Mouse (Mus musculus): ENCODE data around the gene Gm4881. TPM values are rescaled to one million over a fixed set of nuclear protein-coding genes. Genes with fewer than 3 reads are reported as not detected.

The Gm4881 gene
- total and polyA plus RNA-seq, 3 experiments = 0.13 TPM; not detected in 2

- Histone ChIP-seq H3K27me3 (ENCODE audit: control insufficient read depth in 1 of 2, insufficient read depth in 2 of 2, low read length in 2 of 2) (no peaks in the 10 kb centered on the region), H3K9me3 (replicated peaks; ENCODE audit: insufficient read depth, low read length) (no peaks in the 10 kb centered on the region), H3K4me3 (ENCODE audit: control insufficient read depth in 1 of 2, insufficient read depth in 1 of 2, low read depth in 2 of 2, low read length in 2 of 2) (no peak overlapping the region), H3K27ac (ENCODE audit: control insufficient read depth, low read depth, low read length) (no peak overlapping the region), H3K9ac (ENCODE audit: control insufficient read depth, low read depth, low read length, poor library complexity, severe bottlenecking) (no peak overlapping the region), H3K4me1 (ENCODE audit: control insufficient read depth in 1 of 2, insufficient read depth in 2 of 2, low read length in 2 of 2) (peaks cover 7 to 20% of the 10 kb centered on the region in 2 experiments), H3K36me3 (ENCODE audit: control insufficient read depth in 1 of 2, insufficient read depth in 2 of 2, low read length in 2 of 2) (peaks cover 0 to 21% of the 10 kb centered on the region in 2 experiments; a peak in 2 of 4 replicates), H3K79me2 (ENCODE audit: control insufficient read depth, insufficient read depth, low read length, poor library complexity) (peaks cover 6% of the 10 kb centered on the region; the same call in 1 of the 2 replicates)
- DNase-seq (ENCODE audit: low read depth, low spot score) = no peak
- TF ChIP-seq USF1 (IDR thresholded peaks at IDR 0.05; ENCODE audit: low read depth, low read length) = no peak
- no peak for TF ChIP-seq MXI1 (IDR thresholded peaks at IDR 0.05; ENCODE audit: low read depth, low read length)
- TF ChIP-seq CHD2 (IDR thresholded peaks at IDR 0.05; ENCODE audit: low read length) = no peak
- no peak for TF ChIP-seq MAX (IDR thresholded peaks at IDR 0.05; ENCODE audit: low read length)
- TF ChIP-seq SMC3 (IDR thresholded peaks at IDR 0.05; ENCODE audit: low read depth, low read length) = no peak
- TF ChIP-seq E2F4 (IDR thresholded peaks at IDR 0.05; ENCODE audit: borderline replicate concordance, low read depth, low read length) = no peak
- TF ChIP-seq POLR2AphosphoS2 (IDR thresholded peaks at IDR 0.05; ENCODE audit: low read length) = no peak
- no peak for TF ChIP-seq ZC3H11A (IDR thresholded peaks at IDR 0.05; ENCODE audit: low read depth, low read length)
- no peak for TF ChIP-seq MAFK (IDR thresholded peaks at IDR 0.05; ENCODE audit: borderline replicate concordance, low read depth, low read length)
- TF ChIP-seq MYC (IDR thresholded peaks at IDR 0.05; ENCODE audit: low read depth, low read length) = no peak
- TF ChIP-seq SIN3A (IDR thresholded peaks at IDR 0.05; ENCODE audit: low read length) = no peak
- TF ChIP-seq ZMIZ1 (IDR thresholded peaks at IDR 0.05; ENCODE audit: low read depth, low read length) = no peak
- TF ChIP-seq JUND (IDR thresholded peaks at IDR 0.05; ENCODE audit: low read depth, low read length) = no peak
- TF ChIP-seq MYB (IDR thresholded peaks at IDR 0.05; ENCODE audit: low read depth, low read length) = no peak
- TF ChIP-seq ZNF384 (IDR thresholded peaks at IDR 0.05; ENCODE audit: low read depth, low read length) = no peak
- TF ChIP-seq POLR2AphosphoS5 (IDR thresholded peaks at IDR 0.05; ENCODE audit: borderline replicate concordance, low read depth, low read length) = no peak
Measured at GRCm38 (mm10) chr7:24970341-24970740, 26.0 kb upstream of the Gm4881 start.

- Histone ChIP-seq H3K4me3 (ENCODE audit: control insufficient read depth in 1 of 2, insufficient read depth in 1 of 2, low read depth in 2 of 2, low read length in 2 of 2) (no peak overlapping the region), H3K9me3 (replicated peaks; ENCODE audit: insufficient read depth, low read length) (no peaks in the 10 kb centered on the region), H3K36me3 (ENCODE audit: control insufficient read depth in 1 of 2, insufficient read depth in 2 of 2, low read length in 2 of 2) (peaks cover 0 to 21% of the 10 kb centered on the region in 2 experiments; a peak in 2 of 4 replicates), H3K9ac (ENCODE audit: control insufficient read depth, low read depth, low read length, poor library complexity, severe bottlenecking) (no peak overlapping the region), H3K27ac (ENCODE audit: control insufficient read depth, low read depth, low read length) (no peak overlapping the region), H3K4me1 (ENCODE audit: control insufficient read depth in 1 of 2, insufficient read depth in 2 of 2, low read length in 2 of 2) (peaks cover 7 to 20% of the 10 kb centered on the region in 2 experiments), H3K79me2 (ENCODE audit: control insufficient read depth, insufficient read depth, low read length, poor library complexity) (peaks cover 6% of the 10 kb centered on the region; the same call in 1 of the 2 replicates), H3K27me3 (ENCODE audit: control insufficient read depth in 1 of 2, insufficient read depth in 2 of 2, low read length in 2 of 2) (no peaks in the 10 kb centered on the region)
- TF ChIP-seq CTCF (IDR thresholded peaks at IDR 0.05 in 2 of 3, conservative IDR thresholded peaks at IDR 0.05 in 1 of 3; ENCODE audit: control insufficient read depth in 1 of 3, insufficient read depth in 1 of 3, low read depth in 2 of 3, low read length in 3 of 3, poor library complexity in 1 of 3, severe bottlenecking in 1 of 3) (no peak), NELFE (IDR thresholded peaks at IDR 0.05; ENCODE audit: low read depth, low read length) (no peak), SIN3A (IDR thresholded peaks at IDR 0.05; ENCODE audit: low read length) (no peak), POLR2AphosphoS2 (IDR thresholded peaks at IDR 0.05; ENCODE audit: low read length) (no peak), NRF1 (IDR thresholded peaks at IDR 0.05; ENCODE audit: insufficient read depth, low read depth, low read length, poor library complexity, severe bottlenecking) (no peak), TCF12 (IDR thresholded peaks at IDR 0.05; ENCODE audit: low read depth, low read length) (no peak), JUND (IDR thresholded peaks at IDR 0.05; ENCODE audit: low read depth, low read length) (no peak), MAX (IDR thresholded peaks at IDR 0.05; ENCODE audit: low read length) (no peak), MYB (IDR thresholded peaks at IDR 0.05; ENCODE audit: low read depth, low read length) (no peak), RCOR1 (IDR thresholded peaks at IDR 0.05; ENCODE audit: low read depth, low read length) (no peak), MEF2A (IDR thresholded peaks at IDR 0.05; ENCODE audit: extremely low read depth, insufficient replicate concordance, low read depth, low read length, poor library complexity, severe bottlenecking) (no peak), ELF1 (IDR thresholded peaks at IDR 0.05; ENCODE audit: low read depth, low read length) (no peak), EP300 (IDR thresholded peaks at IDR 0.05; ENCODE audit: low read depth in 1 of 2, low read length in 2 of 2) (no peak), CHD1 (IDR thresholded peaks at IDR 0.05; ENCODE audit: low read depth, low read length) (no peak)
- no peak for DNase-seq (ENCODE audit: low read depth, low spot score)
Measured at GRCm38 (mm10) chr7:24969805-24970204, 25.5 kb upstream of the Gm4881 start.
